Mouse (Mus musculus) stomach, embryonic 14.5 days (tissue): Measurements from ENCODE around the gene Wwox. TPM values are rescaled to one million over a fixed set of nuclear protein-coding genes. Genes with fewer than 3 reads are reported as not detected.

Experiments
- ATAC-seq: fragments of 200-750 bp; cut with Nextera tagmentation; 2 replicates; pipeline ENCODE4 v1.8.0; 2017; ENCODE audit warnings: low read depth, moderate TSS enrichment; ENCODE audit not compliant: insufficient number of reproducible peaks, insufficient read depth, low FRiP score
- H3K27ac ChIP-seq: fragments of 300-500 bp; sonication (generic); 2 replicates; pipeline ENCODE4 v1.5.1; 2014; ENCODE audit warnings: mild to moderate bottlenecking, low read length, moderate library complexity, mixed read lengths
- H3K27me3 ChIP-seq: fragments of 300-500 bp; sonication (generic); 2 replicates; pipeline ENCODE4 v1.6.1; 2014; ENCODE audit warnings: low read length, control low read depth, mixed read lengths; ENCODE audit not compliant: control insufficient read depth, insufficient read depth
- H3K36me3 ChIP-seq: fragments of 300-500 bp; sonication (generic); 2 replicates; pipeline ENCODE4 v1.6.1; 2014; ENCODE audit warnings: mild to moderate bottlenecking, control low read depth, low read length, moderate library complexity, mixed read lengths; ENCODE audit not compliant: control insufficient read depth, insufficient read depth
- H3K4me1 ChIP-seq: fragments of 300-500 bp; sonication (generic); 2 replicates; pipeline ENCODE4 v1.6.1; 2014; ENCODE audit warnings: low read length, control low read depth, mixed read lengths; ENCODE audit not compliant: control insufficient read depth, insufficient read depth
- H3K4me2 ChIP-seq: fragments of 300-500 bp; sonication (generic); replicated peaks from 2 replicates; pipeline ENCODE4 v1.6.1; 2014; ENCODE audit warnings: low read depth, low read length, control low read depth
- H3K4me3 ChIP-seq: fragments of 300-500 bp; sonication (generic); 2 replicates; pipeline ENCODE4 v1.5.1; 2014; ENCODE audit warnings: low read depth, low read length, control low read depth
- H3K9ac ChIP-seq: fragments of 300-500 bp; sonication (generic); replicated peaks from 2 replicates; pipeline ENCODE4 v1.6.1; 2014; ENCODE audit warnings: low read depth, mild to moderate bottlenecking, control low read depth, low read length, moderate library complexity, mixed read lengths
- H3K9me3 ChIP-seq: fragments of 300-500 bp; sonication (generic); 2 replicates; pipeline ENCODE4 v1.6.1; 2016; ENCODE audit warnings: low read depth, low read length, control low read depth; ENCODE audit not compliant: control insufficient read depth
- WGBS: fragments of 180-500 bp; shearing (Covaris S2); extraction: QIAGEN DNeasy Blood & Tissue Kit; methylation state at CpG from one replicate; pipeline ENCODE4 v1.1.7; 2014; 5-methylcytosine and 5-hydroxymethylcytosine counted together
- polyA plus RNA-seq: library from polyadenylated mRNA; unstranded; fragments of >200 nt; fragmentation: Nextera tagmentation; extraction: Ambion mirVana; gene quantifications from 2 replicates; pipeline ENCODE4 v1.2.1, GENCODE M21; 2014

Gene Wwox
- polyA plus RNA-seq, 1 experiment from 2014 or later = 15.4 TPM

DNA sequence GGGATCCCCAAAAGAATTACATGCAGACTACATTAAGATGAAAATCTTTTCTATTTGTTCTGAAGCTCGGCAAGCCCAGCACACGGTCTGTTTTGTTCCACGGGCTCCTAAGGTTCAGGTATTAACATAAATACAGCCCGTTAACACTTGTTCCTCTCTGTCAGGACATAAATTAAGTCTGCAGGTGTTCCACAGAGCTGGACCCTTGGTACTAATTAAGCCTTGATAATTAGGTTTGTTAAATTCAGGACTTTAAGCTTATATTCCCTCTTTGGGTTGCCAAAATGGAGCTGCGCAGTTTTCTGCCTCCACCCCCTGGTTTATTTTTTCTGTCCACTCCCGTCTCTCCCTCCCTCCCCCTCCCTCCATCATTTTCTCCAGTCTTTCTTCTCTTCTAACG, 638.8 kb downstream of the Wwox start:
- no peak for ATAC-seq
- H3K4me3 ChIP-seq = no peak overlapping the region
- H3K9me3 ChIP-seq = no peaks in the 10 kb centered on the region
- no peaks in the 10 kb centered on the region for H3K36me3 ChIP-seq
- WGBS = 70% methylated on average over 7 of the region's 7 CpGs
- no peak overlapping the region for H3K4me2 ChIP-seq
- H3K4me1 ChIP-seq = no peaks in the 10 kb centered on the region
- no peaks in the 10 kb centered on the region for H3K27me3 ChIP-seq
- H3K27ac ChIP-seq = no peak overlapping the region
- no peak overlapping the region for H3K9ac ChIP-seq

DNA sequence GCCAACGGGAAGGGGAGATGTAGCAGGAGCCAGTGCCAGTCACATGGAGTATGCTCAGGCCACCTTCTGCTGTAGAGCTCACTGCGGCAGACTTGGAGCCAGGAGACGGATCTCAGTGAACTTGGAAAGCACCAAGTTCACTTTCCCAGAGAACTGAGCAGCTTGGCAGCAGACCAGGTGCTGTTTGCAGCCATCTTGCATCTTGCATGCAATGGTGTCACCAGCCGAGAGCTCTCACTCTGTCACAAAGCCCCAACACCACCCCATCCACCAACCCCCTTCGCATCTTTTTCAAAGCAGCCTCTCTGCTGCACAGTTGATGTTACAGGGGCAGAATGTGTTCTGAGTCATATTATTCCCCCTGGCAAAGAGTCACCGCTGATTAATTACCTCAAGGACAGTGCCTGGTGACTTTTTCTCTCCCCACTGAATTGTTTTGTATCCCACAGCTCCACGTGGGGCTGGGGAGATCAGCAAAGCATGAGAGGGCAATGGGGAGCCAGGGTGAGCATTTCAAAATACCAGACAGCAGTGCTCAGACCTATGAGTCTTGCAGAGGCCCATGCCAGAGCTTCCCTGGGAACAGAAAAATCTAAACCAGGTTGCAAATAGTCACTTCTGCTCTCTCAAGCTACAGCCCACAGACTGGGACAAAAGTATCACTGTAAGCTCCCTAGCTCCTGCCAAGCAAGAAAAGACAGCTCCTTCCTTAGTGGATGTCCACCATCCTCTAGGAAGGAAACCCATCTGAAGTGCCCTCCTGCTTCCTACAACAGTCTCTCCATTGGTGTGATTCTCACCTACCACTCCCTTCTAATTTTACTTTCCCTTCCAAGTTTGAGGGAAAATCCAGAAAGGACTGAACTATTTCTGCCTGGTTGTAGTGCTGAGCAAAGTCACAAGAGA, 642.1 kb downstream of the Wwox start:
- Histone ChIP-seq H3K27ac (no peak overlapping the region), H3K9me3 (no peaks in the 10 kb centered on the region), H3K4me2 (no peak overlapping the region), H3K27me3 (no peaks in the 10 kb centered on the region), H3K4me3 (no peak overlapping the region), H3K36me3 (no peaks in the 10 kb centered on the region), H3K9ac (no peak overlapping the region), H3K4me1 (no peaks in the 10 kb centered on the region)
- ATAC-seq = no peak
- 75% methylated on average over 7 of the region's 7 CpGs for WGBS

DNA sequence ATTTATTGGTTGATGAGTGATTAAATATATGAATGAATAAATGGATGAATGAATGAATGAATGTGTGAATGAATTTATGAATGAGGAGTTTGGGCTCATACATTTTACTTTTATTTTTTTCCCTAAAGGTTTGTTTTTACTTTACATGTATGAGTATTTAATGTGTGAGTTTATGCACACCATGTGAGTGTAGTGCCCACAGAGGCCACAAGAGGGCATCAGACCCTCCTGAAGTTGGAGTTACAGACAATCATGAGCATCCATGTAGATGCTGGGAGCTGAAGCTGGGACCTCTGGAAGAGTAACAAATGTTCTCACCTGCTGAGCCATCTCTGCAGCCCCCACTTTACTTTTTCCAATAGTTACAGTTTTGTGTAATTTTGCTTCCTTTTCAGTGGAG, 648.7 kb downstream of the Wwox start:
- ATAC-seq = no peak
- Histone ChIP-seq H3K9ac (no peak overlapping the region), H3K36me3 (no peaks in the 10 kb centered on the region), H3K27me3 (no peaks in the 10 kb centered on the region), H3K4me2 (no peak overlapping the region), H3K9me3 (no peaks in the 10 kb centered on the region), H3K4me3 (no peak overlapping the region), H3K4me1 (no peaks in the 10 kb centered on the region), H3K27ac (no peak overlapping the region)

DNA sequence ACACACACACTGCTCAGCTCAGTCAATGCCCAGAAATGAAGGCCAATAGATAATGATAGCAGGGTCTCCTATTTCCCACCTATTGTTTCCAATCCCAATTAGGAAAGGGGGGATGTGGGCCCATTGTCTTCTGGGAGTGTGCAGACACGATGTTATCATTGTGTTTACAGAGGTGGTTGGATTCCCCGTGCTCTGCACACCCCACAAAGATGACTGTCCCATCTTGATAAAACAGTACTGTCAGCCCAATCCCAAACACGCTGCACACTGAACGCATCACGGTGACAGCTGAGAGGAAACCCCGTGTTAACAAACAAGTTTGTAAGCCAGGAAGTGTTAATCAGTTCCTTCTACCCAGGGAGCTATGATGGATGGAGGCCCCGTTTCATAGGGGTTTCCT, 650.3 kb downstream of the Wwox start:
- ATAC-seq = no peak
- H3K27ac ChIP-seq = no peak overlapping the region
- no peaks in the 10 kb centered on the region for H3K9me3 ChIP-seq
- 51% methylated on average over 7 of the region's 7 CpGs for WGBS
- H3K36me3 ChIP-seq = no peaks in the 10 kb centered on the region
- no peak overlapping the region for H3K9ac ChIP-seq
- no peak overlapping the region for H3K4me3 ChIP-seq
- no peaks in the 10 kb centered on the region for H3K4me1 ChIP-seq
- H3K27me3 ChIP-seq = no peaks in the 10 kb centered on the region
- no peak overlapping the region for H3K4me2 ChIP-seq

DNA sequence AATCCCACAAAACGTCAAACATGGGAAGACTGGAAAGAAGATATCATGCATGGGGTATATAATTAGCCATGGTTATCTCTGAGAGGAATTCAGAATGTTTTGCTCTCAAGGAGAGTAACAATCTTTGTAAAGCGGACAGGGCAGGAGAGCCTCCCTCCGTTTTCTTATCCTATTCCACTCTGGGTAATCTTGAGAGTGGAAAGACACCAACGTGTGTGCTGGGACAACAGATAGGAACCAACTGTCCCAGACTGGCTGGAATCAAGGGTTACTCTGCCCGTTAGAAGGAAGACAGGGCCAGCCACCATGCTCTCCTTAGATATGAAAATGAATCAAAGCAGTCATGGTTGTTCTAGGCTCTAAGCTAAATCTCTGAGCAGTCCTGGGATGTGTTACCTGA, 650.7 kb downstream of the Wwox start:
- H3K27me3 ChIP-seq = no peaks in the 10 kb centered on the region
- no peak overlapping the region for H3K27ac ChIP-seq
- H3K4me3 ChIP-seq = no peak overlapping the region
- no peaks in the 10 kb centered on the region for H3K36me3 ChIP-seq
- 72% methylated on average over 5 of the region's 5 CpGs for WGBS
- ATAC-seq = no peak
- no peak overlapping the region for H3K9ac ChIP-seq
- no peak overlapping the region for H3K4me2 ChIP-seq
- H3K9me3 ChIP-seq = no peaks in the 10 kb centered on the region
- H3K4me1 ChIP-seq = no peaks in the 10 kb centered on the region

DNA sequence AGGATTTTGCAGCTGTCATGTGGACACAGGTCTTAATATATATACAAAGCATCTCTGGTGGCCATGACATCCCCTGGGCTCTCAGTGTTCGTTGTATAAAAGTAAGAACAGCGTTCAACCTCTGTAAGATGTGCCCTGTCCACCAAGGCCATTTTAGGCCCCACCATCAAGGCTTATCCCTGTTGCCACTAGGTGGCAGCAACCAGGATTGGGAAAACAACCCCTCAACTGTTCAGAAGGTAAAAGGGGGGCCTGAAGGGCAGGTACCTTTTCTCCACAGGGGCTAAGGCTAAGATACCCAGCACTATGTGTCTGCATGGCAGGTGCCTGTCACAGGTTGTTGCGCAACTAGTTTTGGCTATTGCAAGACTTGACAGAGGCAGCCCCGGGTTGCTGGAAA, 656.1 kb downstream of the Wwox start:
- WGBS = 83% methylated on average over 4 of the region's 4 CpGs
- H3K4me2 ChIP-seq = no peak overlapping the region
- H3K27ac ChIP-seq = no peak overlapping the region
- H3K27me3 ChIP-seq = no peaks in the 10 kb centered on the region
- no peak overlapping the region for H3K9ac ChIP-seq
- H3K4me3 ChIP-seq = no peak overlapping the region
- no peak for ATAC-seq
- no peaks in the 10 kb centered on the region for H3K9me3 ChIP-seq
- H3K4me1 ChIP-seq = no peaks in the 10 kb centered on the region
- H3K36me3 ChIP-seq = no peaks in the 10 kb centered on the region

DNA sequence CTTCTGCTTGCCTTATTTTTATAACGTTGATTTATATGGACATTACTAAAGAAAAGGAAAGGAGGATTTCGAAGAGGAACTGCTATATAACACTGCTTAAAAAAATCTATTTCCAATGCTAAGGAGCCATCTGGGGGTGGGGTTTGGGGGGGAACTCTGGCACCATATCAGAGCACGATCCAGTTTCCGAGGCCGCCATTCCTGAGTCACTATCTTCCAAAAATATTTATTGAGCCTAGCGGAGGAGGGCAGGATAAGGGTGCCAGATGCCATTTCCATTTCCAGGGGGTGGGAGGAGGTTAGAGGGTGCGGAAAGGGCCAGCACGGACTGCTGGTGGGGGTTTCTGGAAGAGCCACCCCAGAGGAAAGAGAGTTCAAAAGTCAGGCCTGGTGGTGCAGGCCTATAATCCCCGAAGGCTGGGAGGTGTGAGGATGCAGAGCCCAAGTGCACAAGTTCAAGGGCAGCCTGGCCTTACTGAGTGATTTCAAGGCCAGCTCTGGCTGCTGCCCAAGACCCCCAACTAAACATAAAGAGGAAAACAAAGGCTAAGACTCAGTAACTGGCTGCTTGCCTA, 658.6 kb downstream of the Wwox start:
- no peaks in the 10 kb centered on the region for H3K36me3 ChIP-seq
- WGBS = 63% methylated on average over 9 of the region's 9 CpGs
- no peak overlapping the region for H3K9ac ChIP-seq
- H3K27me3 ChIP-seq = no peaks in the 10 kb centered on the region
- H3K4me3 ChIP-seq = no peak overlapping the region
- no peak overlapping the region for H3K4me2 ChIP-seq
- no peak for ATAC-seq
- no peaks in the 10 kb centered on the region for H3K9me3 ChIP-seq
- no peak overlapping the region for H3K27ac ChIP-seq
- no peaks in the 10 kb centered on the region for H3K4me1 ChIP-seq

DNA sequence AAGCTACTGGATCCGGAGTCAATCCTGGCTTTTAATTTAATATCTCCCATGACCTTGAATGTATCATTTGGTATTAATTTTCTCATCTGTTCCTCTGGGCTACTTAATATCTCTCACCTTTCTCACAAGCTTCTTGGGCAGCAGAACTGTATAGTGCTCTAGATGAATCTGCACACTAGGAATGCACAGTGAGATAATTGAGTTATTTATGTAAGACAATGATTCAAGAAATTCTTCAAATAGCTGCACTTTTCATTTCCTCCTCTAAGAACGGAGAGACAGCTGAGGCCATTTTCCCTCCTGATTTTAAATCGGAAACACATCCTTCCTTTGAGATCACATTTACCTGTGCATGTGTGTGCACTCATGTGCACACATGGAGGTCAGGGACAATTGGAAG, 669.9 kb downstream of the Wwox start:
- H3K27me3 ChIP-seq = no peaks in the 10 kb centered on the region
- WGBS = 72% methylated on average over 3 of the region's 3 CpGs
- no peak overlapping the region for H3K4me3 ChIP-seq
- H3K4me2 ChIP-seq = no peak overlapping the region
- H3K9me3 ChIP-seq = no peaks in the 10 kb centered on the region
- H3K4me1 ChIP-seq = no peaks in the 10 kb centered on the region
- no peak for ATAC-seq
- no peak overlapping the region for H3K27ac ChIP-seq
- H3K36me3 ChIP-seq = no peaks in the 10 kb centered on the region
- H3K9ac ChIP-seq = no peak overlapping the region
